Mouse (Mus musculus): ENCODE measurements around the gene Rab43. TPM values are rescaled to one million over a fixed set of nuclear protein-coding genes. Genes with fewer than 3 reads are reported as not detected.

The Rab43 gene
- polyA plus RNA-seq, 1 experiment from 2014 or later, result 12.5 TPM

- H3K9ac ChIP-seq, result no peak overlapping the region
- no peak overlapping the region for H3K4me2 ChIP-seq
- ATAC-seq (ENCODE audit: insufficient read depth) (no peak), DNase-seq (no peak)
- no peaks in the 10 kb centered on the region for H3K9me3 ChIP-seq (ENCODE audit: low read depth, low read length)
- no peak overlapping the region for H3K4me3 ChIP-seq (ENCODE audit: low read depth, low read length)
- H3K36me3 ChIP-seq (ENCODE audit: insufficient read depth), result no peaks in the 10 kb centered on the region
- no peaks in the 10 kb centered on the region for H3K27me3 ChIP-seq (ENCODE audit: insufficient read depth, low read length)
- H3K27ac ChIP-seq (ENCODE audit: low read depth), result no peak overlapping the region
- 79% methylated on average over 5 of the region's 5 CpGs for WGBS
- peak; percentile 37 for TF ChIP-seq CTCF (IDR thresholded peaks at IDR 0.05; ENCODE audit: low read depth)
- H3K4me1 ChIP-seq (ENCODE audit: insufficient read depth), result peaks cover 8% of the 10 kb centered on the region; the same call in 1 of the 2 replicates
Observed at GRCm38 (mm10) chr6:87742804-87743203, 69.2 kb downstream of the Rab43 start.

- Histone ChIP-seq H3K27ac (ENCODE audit: low read depth) (no peak overlapping the region), H3K9ac (no peak overlapping the region), H3K27me3 (ENCODE audit: insufficient read depth, low read length) (no peaks in the 10 kb centered on the region), H3K36me3 (ENCODE audit: insufficient read depth) (no peaks in the 10 kb centered on the region), H3K9me3 (ENCODE audit: low read depth, low read length) (no peaks in the 10 kb centered on the region), H3K4me1 (ENCODE audit: insufficient read depth) (peaks cover 8% of the 10 kb centered on the region; the same call in 1 of the 2 replicates), H3K4me2 (no peak overlapping the region), H3K4me3 (ENCODE audit: low read depth, low read length) (no peak overlapping the region)
- WGBS, result 79% methylated on average over 8 of the region's 8 CpGs
- ATAC-seq (ENCODE audit: insufficient read depth) (no peak), DNase-seq (no peak)
- TF ChIP-seq CTCF (IDR thresholded peaks at IDR 0.05; ENCODE audit: low read depth), result no peak
Observed at GRCm38 (mm10) chr6:87741978-87742377, 70.0 kb downstream of the Rab43 start.

DNA sequence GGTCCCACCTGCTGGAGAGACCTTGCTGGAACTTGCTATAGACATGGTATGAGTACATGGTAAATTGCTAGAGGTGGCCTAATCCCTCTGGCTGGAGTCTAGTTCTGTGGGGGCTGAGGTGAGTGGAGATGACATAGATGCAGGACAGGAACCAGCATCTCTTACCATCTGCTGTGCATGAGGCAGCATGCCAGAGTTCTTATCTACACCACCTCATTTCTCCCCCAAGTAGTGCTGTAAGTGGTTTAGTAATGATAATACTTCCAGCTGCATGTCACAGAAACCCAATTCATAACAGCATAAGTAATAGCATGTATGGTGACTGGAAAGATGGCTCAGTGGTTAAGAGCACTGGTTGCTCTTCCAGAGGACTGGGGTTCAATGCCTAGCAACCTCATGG is 71.5 kb downstream of the Rab43 start:
- Histone ChIP-seq H3K4me1 (ENCODE audit: insufficient read depth) (peaks cover 8% of the 10 kb centered on the region; the same call in 1 of the 2 replicates), H3K4me2 (no peak overlapping the region), H3K27me3 (ENCODE audit: insufficient read depth, low read length) (no peaks in the 10 kb centered on the region), H3K9ac (no peak overlapping the region), H3K27ac (ENCODE audit: low read depth) (peak overlapping the region; percentile 24; the same call in 1 of the 2 replicates), H3K9me3 (ENCODE audit: low read depth, low read length) (no peaks in the 10 kb centered on the region), H3K36me3 (ENCODE audit: insufficient read depth) (no peaks in the 10 kb centered on the region), H3K4me3 (ENCODE audit: low read depth, low read length) (no peak overlapping the region)
- TF ChIP-seq CTCF (IDR thresholded peaks at IDR 0.05; ENCODE audit: low read depth), result no peak
- DNase-seq (peak; percentile 39), ATAC-seq (ENCODE audit: insufficient read depth) (no peak; the same call in 1 of the 2 replicates)

- H3K36me3 ChIP-seq (ENCODE audit: insufficient read depth), result no peaks in the 10 kb centered on the region
- H3K9ac ChIP-seq, result no peak overlapping the region
- peaks cover 9% of the 10 kb centered on the region; the same call in 1 of the 2 replicates for H3K4me1 ChIP-seq (ENCODE audit: insufficient read depth)
- no peak overlapping the region for H3K4me3 ChIP-seq (ENCODE audit: low read depth, low read length)
- no peaks in the 10 kb centered on the region for H3K9me3 ChIP-seq (ENCODE audit: low read depth, low read length)
- H3K27ac ChIP-seq (ENCODE audit: low read depth), result peak overlapping the region; percentile 24; the same call in 1 of the 2 replicates
- 27% methylated on average over 6 of the region's 6 CpGs for WGBS
- DNase-seq (no peak), ATAC-seq (ENCODE audit: insufficient read depth) (no peak)
- no peak for TF ChIP-seq CTCF (IDR thresholded peaks at IDR 0.05; ENCODE audit: low read depth)
- no peak overlapping the region for H3K4me2 ChIP-seq
- H3K27me3 ChIP-seq (ENCODE audit: insufficient read depth, low read length), result no peaks in the 10 kb centered on the region
Observed at GRCm38 (mm10) chr6:87739898-87740297, 72.1 kb downstream of the Rab43 start.

Other genes with a start within 250 kb of the Rab43 start
- 2.5 and 3.2 TPM in 2 replicates for gene Prokr1, start 221.4 kb downstream of the Rab43 start, polyA plus RNA-seq (2014; fragmentation: Nextera tagmentation; extraction: Ambion mirVana)
- 14.6 and 15.4 TPM in 2 replicates for gene Aplf, start 140.0 kb downstream of the Rab43 start, polyA plus RNA-seq (2014; fragmentation: Nextera tagmentation; extraction: Ambion mirVana)
- gene Efcc1, start 81.3 kb downstream of the Rab43 start, polyA plus RNA-seq (2014; fragmentation: Nextera tagmentation; extraction: Ambion mirVana), result 3.4 and 3.8 TPM in 2 replicates
- gene Gp9, start 34.1 kb downstream of the Rab43 start, polyA plus RNA-seq (2014; fragmentation: Nextera tagmentation; extraction: Ambion mirVana), result 4.0 and 4.3 TPM in 2 replicates
- gene Gm45140, start 23.6 kb upstream of the Rab43 start, polyA plus RNA-seq (2014; fragmentation: Nextera tagmentation; extraction: Ambion mirVana), result 3.3 and 5.0 TPM in 2 replicates
- gene Isy1, start 26.6 kb upstream of the Rab43 start, polyA plus RNA-seq (2014; fragmentation: Nextera tagmentation; extraction: Ambion mirVana), result 50.8 and 52.9 TPM in 2 replicates
- gene Cnbp, start 38.9 kb upstream of the Rab43 start, polyA plus RNA-seq (2014; fragmentation: Nextera tagmentation; extraction: Ambion mirVana), result 1,237 and 1,257 TPM in 2 replicates
- gene Copg1, start 75.7 kb upstream of the Rab43 start, polyA plus RNA-seq (2014; fragmentation: Nextera tagmentation; extraction: Ambion mirVana), result 177 TPM in 2 replicates
- 55.3 and 59.2 TPM in 2 replicates for gene Hmces, start 101.8 kb upstream of the Rab43 start, polyA plus RNA-seq (2014; fragmentation: Nextera tagmentation; extraction: Ambion mirVana)
- 62.9 and 74.4 TPM in 2 replicates for gene H1fx, start 169.5 kb upstream of the Rab43 start, polyA plus RNA-seq (2014; fragmentation: Nextera tagmentation; extraction: Ambion mirVana)
- gene Rab7, start 233.1 kb upstream of the Rab43 start, polyA plus RNA-seq (2014; fragmentation: Nextera tagmentation; extraction: Ambion mirVana), result 216 and 218 TPM in 2 replicates